Mouse (Mus musculus) liver, embryonic 11.5 days (tissue): ENCODE results near the gene Lzts3. TPM values are rescaled to one million over a fixed set of nuclear protein-coding genes. Genes with fewer than 3 reads are reported as not detected.

Experiments
- ATAC-seq: fragments of 200-750 bp; cut with Nextera tagmentation; replicated peaks from 2 replicates; pipeline ENCODE4 v1.8.0; 2017; ENCODE audit warnings: moderate number of reproducible peaks, mild to moderate bottlenecking, moderate TSS enrichment, moderate library complexity; ENCODE audit not compliant: low FRiP score
- DNase-seq: peaks from one replicate; pipeline ENCODE4 v3.0.0-alpha.2; 2017; ENCODE audit warnings: low spot score
- H3K27ac ChIP-seq: fragments of 300-500 bp; sonication (generic); 2 replicates; pipeline ENCODE4 v1.5.1; 2014; ENCODE audit warnings: mild to moderate bottlenecking, low read depth, low read length, control low read depth
- H3K27me3 ChIP-seq: fragments of 300-500 bp; sonication (generic); replicated peaks from 2 replicates; pipeline ENCODE4 v1.6.1; 2014; ENCODE audit warnings: low read length, mixed read lengths; ENCODE audit not compliant: control insufficient read depth, insufficient read depth
- H3K36me3 ChIP-seq: fragments of 300-500 bp; sonication (generic); 2 replicates; pipeline ENCODE4 v1.6.1; 2014; ENCODE audit warnings: mild to moderate bottlenecking, low read length, moderate library complexity, mixed read lengths; ENCODE audit not compliant: control insufficient read depth, insufficient read depth
- H3K4me1 ChIP-seq: fragments of 300-500 bp; sonication (generic); replicated peaks from 2 replicates; pipeline ENCODE4 v1.6.1; 2014; ENCODE audit warnings: low read length, mixed read lengths; ENCODE audit not compliant: control insufficient read depth, insufficient read depth
- H3K4me2 ChIP-seq: fragments of 300-500 bp; sonication (generic); 2 replicates; pipeline ENCODE4 v1.6.1; 2014; ENCODE audit warnings: mild to moderate bottlenecking, control low read depth, moderate library complexity
- H3K4me3 ChIP-seq: fragments of 300-500 bp; sonication (generic); 2 replicates; pipeline ENCODE4 v1.5.1; 2014; ENCODE audit warnings: low read depth, low read length, control low read depth
- H3K9ac ChIP-seq: fragments of 300-500 bp; sonication (generic); 2 replicates; pipeline ENCODE4 v1.6.1; 2014; ENCODE audit warnings: low read depth, low read length, control low read depth
- H3K9me3 ChIP-seq: fragments of 300-500 bp; sonication (generic); 2 replicates; pipeline ENCODE4 v1.6.1; 2016; ENCODE audit warnings: low read length, inconsistent platforms, mixed read lengths; ENCODE audit not compliant: control insufficient read depth
- WGBS: fragments of 180-500 bp; shearing (Covaris S2); extraction: QIAGEN DNeasy Blood & Tissue Kit; methylation state at CpG from one replicate; pipeline ENCODE4 v1.1.7; 2014; 5-methylcytosine and 5-hydroxymethylcytosine counted together
- polyA plus RNA-seq: library from polyadenylated mRNA; unstranded; fragments of >200 nt; fragmentation: Nextera tagmentation; extraction: Ambion mirVana; gene quantifications from 2 replicates; pipeline ENCODE4 v1.2.1, GENCODE M21; 2014

The Lzts3 gene
- polyA plus RNA-seq, 1 experiment from 2014 or later = 0.36 TPM

- peaks cover 28% of the 10 kb centered on the region for H3K36me3 ChIP-seq
- H3K9me3 ChIP-seq = no peaks in the 10 kb centered on the region
- H3K4me1 ChIP-seq = no peaks in the 10 kb centered on the region; the same call in none of the 2 replicates
- no peaks in the 10 kb centered on the region for H3K27me3 ChIP-seq
- no peak overlapping the region for H3K9ac ChIP-seq
- DNase-seq = no peak
- H3K4me2 ChIP-seq = no peak overlapping the region
- H3K4me3 ChIP-seq = no peak overlapping the region
- H3K27ac ChIP-seq = no peak overlapping the region
- 85% methylated on average over 4 of the region's 4 CpGs for WGBS
- no peak for ATAC-seq
These were observed 40.4 kb downstream of the Lzts3 start for GRCm38 (mm10) chr2:130602195-130602594.

GRCm38 (mm10) chr2:130598399-130598798 lies 44.2 kb downstream of the Lzts3 start:
- Histone ChIP-seq H3K9ac (no peak overlapping the region), H3K9me3 (no peaks in the 10 kb centered on the region), H3K27ac (no peak overlapping the region), H3K27me3 (no peaks in the 10 kb centered on the region), H3K4me2 (no peak overlapping the region), H3K4me1 (peaks cover 6% of the 10 kb centered on the region), H3K4me3 (no peak overlapping the region), H3K36me3 (peaks cover 27% of the 10 kb centered on the region)
- 57% methylated on average over 3 of the region's 3 CpGs for WGBS
- ATAC-seq = no peak
- no peak for DNase-seq

- H3K4me3 ChIP-seq = no peak overlapping the region
- H3K4me2 ChIP-seq = no peak overlapping the region
- H3K9ac ChIP-seq = no peak overlapping the region
- H3K27ac ChIP-seq = no peak overlapping the region
- ATAC-seq (peak; percentile 57), DNase-seq (no peak)
- no peaks in the 10 kb centered on the region for H3K9me3 ChIP-seq
- no peaks in the 10 kb centered on the region for H3K27me3 ChIP-seq
- H3K4me1 ChIP-seq = peaks cover 6% of the 10 kb centered on the region
- WGBS = 20% methylated on average over 1 of the region's 1 CpGs
- H3K36me3 ChIP-seq = peaks cover 23% of the 10 kb centered on the region; the same call in 1 of the 2 replicates
These were observed 45.0 kb downstream of the Lzts3 start for GRCm38 (mm10) chr2:130597601-130598010.

- DNase-seq = no peak
- peaks cover 30% of the 10 kb centered on the region; the same call in 1 of the 2 replicates for H3K36me3 ChIP-seq
- ATAC-seq = no peak
- H3K27me3 ChIP-seq = no peaks in the 10 kb centered on the region
- H3K9ac ChIP-seq = no peak overlapping the region
- H3K4me2 ChIP-seq = no peak overlapping the region
- 61% methylated on average over 1 of the region's 1 CpGs for WGBS
- H3K4me1 ChIP-seq = peaks cover 6% of the 10 kb centered on the region
- H3K4me3 ChIP-seq = no peak overlapping the region
- H3K27ac ChIP-seq = no peak overlapping the region
- no peaks in the 10 kb centered on the region for H3K9me3 ChIP-seq
These were observed 47.0 kb downstream of the Lzts3 start for GRCm38 (mm10) chr2:130595596-130595995.

GRCm38 (mm10) chr2:130591016-130591415 lies 51.6 kb downstream of the Lzts3 start:
- no peak overlapping the region for H3K4me3 ChIP-seq
- H3K27me3 ChIP-seq = no peaks in the 10 kb centered on the region
- peaks cover 17% of the 10 kb centered on the region; the same call in 1 of the 2 replicates for H3K36me3 ChIP-seq
- ATAC-seq (no peak), DNase-seq (no peak)
- H3K9ac ChIP-seq = no peak overlapping the region
- H3K27ac ChIP-seq = no peak overlapping the region
- WGBS = 89% methylated on average over 2 of the region's 2 CpGs
- no peaks in the 10 kb centered on the region for H3K9me3 ChIP-seq
- H3K4me2 ChIP-seq = no peak overlapping the region
- H3K4me1 ChIP-seq = peaks cover 5% of the 10 kb centered on the region

- no peaks in the 10 kb centered on the region for H3K9me3 ChIP-seq
- ATAC-seq = no peak
- DNase-seq = no peak
These were observed 52.8 kb downstream of the Lzts3 start for GRCm38 (mm10) chr2:130589761-130590160.

GRCm38 (mm10) chr2:130589157-130589556 lies 53.4 kb downstream of the Lzts3 start:
- no peaks in the 10 kb centered on the region for H3K9me3 ChIP-seq
- no peak overlapping the region for H3K4me2 ChIP-seq
- ATAC-seq = no peak
- DNase-seq = no peak
- no peak overlapping the region for H3K9ac ChIP-seq
- no peak overlapping the region for H3K4me3 ChIP-seq
- H3K4me1 ChIP-seq = no peaks in the 10 kb centered on the region
- H3K27ac ChIP-seq = no peak overlapping the region
- 88% methylated on average over 4 of the region's 4 CpGs for WGBS
- H3K36me3 ChIP-seq = peaks cover 11% of the 10 kb centered on the region; the same call in 1 of the 2 replicates
- no peaks in the 10 kb centered on the region; the same call in 1 of the 2 replicates for H3K27me3 ChIP-seq

More at GRCm38 (mm10) chr2:130589761-130590160, 52.8 kb downstream of the Lzts3 start:
- Histone ChIP-seq H3K36me3 (peaks cover 11% of the 10 kb centered on the region; the same call in 1 of the 2 replicates), H3K27me3 (no peaks in the 10 kb centered on the region), H3K9ac (no peak overlapping the region), H3K4me3 (no peak overlapping the region), H3K4me1 (no peaks in the 10 kb centered on the region), H3K4me2 (no peak overlapping the region), H3K27ac (no peak overlapping the region)
- 91% methylated on average over 2 of the region's 2 CpGs for WGBS

GRCm38 (mm10) chr2:130588373-130588772 lies 54.2 kb downstream of the Lzts3 start:
- Histone ChIP-seq H3K9me3 (no peaks in the 10 kb centered on the region), H3K4me3 (no peak overlapping the region), H3K27ac (no peak overlapping the region), H3K4me1 (no peaks in the 10 kb centered on the region), H3K36me3 (peaks cover 11% of the 10 kb centered on the region; the same call in 1 of the 2 replicates), H3K27me3 (no peaks in the 10 kb centered on the region; the same call in 1 of the 2 replicates), H3K9ac (no peak overlapping the region), H3K4me2 (no peak overlapping the region)
- 50% methylated on average over 2 of the region's 2 CpGs for WGBS
- ATAC-seq = no peak
- no peak for DNase-seq

GRCm38 (mm10) chr2:130586016-130586415 lies 56.6 kb downstream of the Lzts3 start:
- Histone ChIP-seq H3K27ac (no peak overlapping the region), H3K27me3 (peaks cover 22% of the 10 kb centered on the region), H3K9me3 (no peaks in the 10 kb centered on the region), H3K4me1 (no peaks in the 10 kb centered on the region), H3K36me3 (peaks cover 4% of the 10 kb centered on the region; the same call in 1 of the 2 replicates), H3K4me2 (no peak overlapping the region), H3K4me3 (no peak overlapping the region), H3K9ac (no peak overlapping the region)
- ATAC-seq = no peak
- WGBS = 81% methylated on average over 6 of the region's 6 CpGs
- DNase-seq = no peak
